Mouse (Mus musculus) kidney, adult 8-10 months (tissue): ENCODE results near the gene Sdhc.
"Not testable (repeated sequence)": the region's sequence is repeated elsewhere in the genome, so short reads cannot be mapped to it uniquely, and the experiment has no call there.

Experiments
- DNase-seq, 2 experiments: peaks; one replicate each; pipeline ENCODE4 v3.0.0; 2022

Sdhc gene

GRCm38 (mm10) chr1:171111781-171112575 is 38.4 kb downstream of the Sdhc start:
- peak; percentile 55 to 58 for DNase-seq

GRCm38 (mm10) chr1:171111020-171111780 is 39.2 kb downstream of the Sdhc start:
- peak; percentile 92 to 95 for DNase-seq

- DNase-seq, result no peak
Measured at GRCm38 (mm10) chr1:171110659-171111019, 39.8 kb downstream of the Sdhc start.

- DNase-seq, result peak; percentile 29 to 34
Measured at GRCm38 (mm10) chr1:171109620-171110019, 40.8 kb downstream of the Sdhc start.

- no peak for DNase-seq
Measured at GRCm38 (mm10) chr1:171105226-171105625, 45.2 kb downstream of the Sdhc start.

GRCm38 (mm10) chr1:171103179-171103840 is 47.1 kb downstream of the Sdhc start:
- DNase-seq, result no peak

GRCm38 (mm10) chr1:171102547-171103177 is 47.7 kb downstream of the Sdhc start:
- peak; percentile 81 to 91 for DNase-seq

GRCm38 (mm10) chr1:171101733-171102546 is 48.5 kb downstream of the Sdhc start:
- DNase-seq, result peak; percentile 72 to 87

GRCm38 (mm10) chr1:171101033-171101432 is 49.4 kb downstream of the Sdhc start:
- no peak for DNase-seq

- no peak for DNase-seq
Measured at GRCm38 (mm10) chr1:171097612-171098011, 52.8 kb downstream of the Sdhc start.

- DNase-seq, result no peak
Measured at GRCm38 (mm10) chr1:171097136-171097535, 53.3 kb downstream of the Sdhc start.

GRCm38 (mm10) chr1:171096110-171096964 is 54.1 kb downstream of the Sdhc start:
- no peak for DNase-seq

- DNase-seq, result no peak
Measured at GRCm38 (mm10) chr1:171094424-171094823, 56.0 kb downstream of the Sdhc start.

- DNase-seq, result no peak
Measured at GRCm38 (mm10) chr1:171090761-171091160, 59.6 kb downstream of the Sdhc start.

GRCm38 (mm10) chr1:171089891-171090290 is 60.5 kb downstream of the Sdhc start:
- no peak for DNase-seq

- DNase-seq, result not testable (repeated sequence)
Measured at GRCm38 (mm10) chr1:171088237-171088869, 62.0 kb downstream of the Sdhc start.

- no peak for DNase-seq
Measured at GRCm38 (mm10) chr1:171085718-171086117, 64.7 kb downstream of the Sdhc start.

GRCm38 (mm10) chr1:171081512-171082231 is 68.7 kb downstream of the Sdhc start:
- not testable (repeated sequence) for DNase-seq

- DNase-seq, result not testable (repeated sequence)
Measured at GRCm38 (mm10) chr1:171079825-171080224, 70.6 kb downstream of the Sdhc start.

GRCm38 (mm10) chr1:171079345-171079744 is 71.1 kb downstream of the Sdhc start:
- DNase-seq, result not testable (repeated sequence)
